ENCODE assay signal across 11 mouse cellular contexts in genomic region chr8:128562625-128563024, GRCm38 (mm10).
A peak's percentile ranks its signal among the peaks of the same experiment; 100 is the strongest.
DNase-seq lines count a peak whose midpoint lies in the region; ATAC-seq and TF ChIP-seq lines count a peak whose summit lies in the region.
"Had no signal": no experiment of that assay in that cellular context is flagged by ENCODE, and none has a peak within 500 bp of the region (broad histone marks: within the 10 kb centered on the region; RNA-seq: fewer than 3 reads in every experiment).

No protein-coding gene starts in this region.

- H3K9me3 ChIP-seq in limb, embryonic 14.5 days (ENCODE audit: control insufficient read depth, low read length) = no peaks in the 10 kb centered on the region
- no peaks in the 10 kb centered on the region for H3K9me3 ChIP-seq in limb, embryonic 10.5 days (replicated peaks)
- H3K9me3 ChIP-seq: limb, embryonic 15.5 days had no signal

- H3K4me2 ChIP-seq in limb, embryonic 14.5 days (replicated peaks; ENCODE audit: low read depth, low read length, severe bottlenecking) = no peak overlapping the region
- H3K4me2 ChIP-seq: limb, embryonic 15.5 days; lung, embryonic 14.5 days had no signal

- no peak overlapping the region for H3K4me3 ChIP-seq in limb, embryonic 14.5 days (replicated peaks; ENCODE audit: low read length)
- no peak overlapping the region for H3K4me3 ChIP-seq in limb, embryonic 10.5 days
- H3K4me3 ChIP-seq: limb, embryonic 15.5 days had no signal

- 0 out of 2 replicates have a peak, but pooled peaks cover 5% of the 10 kb centered on the region for H3K4me1 ChIP-seq in limb, embryonic 14.5 days (ENCODE audit: control insufficient read depth, insufficient read depth, low read length)
- peaks cover 14% of the 10 kb centered on the region for H3K4me1 ChIP-seq in limb, embryonic 10.5 days

- peak; percentile 60 for ATAC-seq in limb, embryonic 14.5 days (ENCODE audit: low FRiP score, low read depth)

- no peaks in the 10 kb centered on the region for H3K36me3 ChIP-seq in limb, embryonic 14.5 days (ENCODE audit: control insufficient read depth, insufficient read depth, low read length)
- H3K36me3 ChIP-seq in limb, embryonic 10.5 days = no peaks in the 10 kb centered on the region
- H3K36me3 ChIP-seq: limb, embryonic 15.5 days had no signal

- TF ChIP-seq POLR2A in limb, embryonic 14.5 days (IDR thresholded peaks at IDR 0.05; ENCODE audit: borderline replicate concordance, extremely low read depth, insufficient read depth, insufficient read length) = no peak

- WGBS in limb, embryonic 14.5 days = 42% methylated on average over 3 of the region's 3 CpGs
- 58% methylated on average over 3 of the region's 3 CpGs for WGBS in limb, embryonic 10.5 days

- no peak overlapping the region for H3K9ac ChIP-seq in limb, embryonic 14.5 days (ENCODE audit: low read depth, low read length, severe bottlenecking)
- H3K9ac ChIP-seq: limb, embryonic 15.5 days; lung, embryonic 14.5 days had no signal

- H3K27me3 ChIP-seq in limb, embryonic 14.5 days (ENCODE audit: control insufficient read depth, insufficient read depth, low read length) = no peaks in the 10 kb centered on the region
- no peaks in the 10 kb centered on the region for H3K27me3 ChIP-seq in limb, embryonic 10.5 days (ENCODE audit: low read depth, poor library complexity, severe bottlenecking)
- H3K27me3 ChIP-seq: limb, embryonic 15.5 days had no signal

- H3K27ac ChIP-seq in limb, embryonic 14.5 days (replicated peaks; ENCODE audit: low read depth, low read length) = no peak overlapping the region
- H3K27ac ChIP-seq in limb, embryonic 10.5 days = no peak overlapping the region
- H3K27ac ChIP-seq: limb, embryonic 15.5 days had no signal

- DNase-seq in limb, embryonic 14.5 days (ENCODE audit: low spot score) = no peak
- no peak for DNase-seq in limb, embryonic 10.5 days (ENCODE audit: low spot score)
- peak; percentile 54 for DNase-seq in gastrocnemius, postnatal 25 days
- peak; percentile 18 for DNase-seq in induced T-regulatory cell, adult 2 months (ENCODE audit: low read depth)
- DNase-seq in skeletal muscle tissue, adult 2 months (ENCODE audit: low read depth, low spot score) = peak; percentile 56
- DNase-seq in ovary, postnatal 36 days (ENCODE audit: low spot score) = no peak
- no peak for DNase-seq in frontal cortex, postnatal 36 days (ENCODE audit: low spot score in 2 of 2)
- no peak for DNase-seq in retina, embryonic 14.5 days (ENCODE audit: low spot score)
- DNase-seq: adrenal gland, adult 8-10 months; lung, embryonic 14.5 days had no signal

Comparison
In these comparisons a context has a peak if more than half of its experiments do, and no peak if none do; other contexts are left out.
1. DNase-seq: peak in gastrocnemius, postnatal 25 days (single experiment), induced T-regulatory cell, adult 2 months (single experiment) and skeletal muscle tissue, adult 2 months (single experiment); none in limb, embryonic 14.5 days (single experiment), limb, embryonic 10.5 days (single experiment), ovary, postnatal 36 days (single experiment), frontal cortex, postnatal 36 days (0 of 2) and retina, embryonic 14.5 days (single experiment).